Mouse (Mus musculus) spleen, postnatal 4 days (tissue): ENCODE results near the gene Hs3st5.
"Not testable (repeated sequence)": the region's sequence is repeated elsewhere in the genome, so short reads cannot be mapped to it uniquely, and the experiment has no call there.

Source experiments
- DNase-seq, 2 experiments: peaks; one replicate each; pipeline ENCODE4 v3.0.0; 2022; ENCODE audit warnings: low spot score in 2 of 2

Gene Hs3st5

DNA sequence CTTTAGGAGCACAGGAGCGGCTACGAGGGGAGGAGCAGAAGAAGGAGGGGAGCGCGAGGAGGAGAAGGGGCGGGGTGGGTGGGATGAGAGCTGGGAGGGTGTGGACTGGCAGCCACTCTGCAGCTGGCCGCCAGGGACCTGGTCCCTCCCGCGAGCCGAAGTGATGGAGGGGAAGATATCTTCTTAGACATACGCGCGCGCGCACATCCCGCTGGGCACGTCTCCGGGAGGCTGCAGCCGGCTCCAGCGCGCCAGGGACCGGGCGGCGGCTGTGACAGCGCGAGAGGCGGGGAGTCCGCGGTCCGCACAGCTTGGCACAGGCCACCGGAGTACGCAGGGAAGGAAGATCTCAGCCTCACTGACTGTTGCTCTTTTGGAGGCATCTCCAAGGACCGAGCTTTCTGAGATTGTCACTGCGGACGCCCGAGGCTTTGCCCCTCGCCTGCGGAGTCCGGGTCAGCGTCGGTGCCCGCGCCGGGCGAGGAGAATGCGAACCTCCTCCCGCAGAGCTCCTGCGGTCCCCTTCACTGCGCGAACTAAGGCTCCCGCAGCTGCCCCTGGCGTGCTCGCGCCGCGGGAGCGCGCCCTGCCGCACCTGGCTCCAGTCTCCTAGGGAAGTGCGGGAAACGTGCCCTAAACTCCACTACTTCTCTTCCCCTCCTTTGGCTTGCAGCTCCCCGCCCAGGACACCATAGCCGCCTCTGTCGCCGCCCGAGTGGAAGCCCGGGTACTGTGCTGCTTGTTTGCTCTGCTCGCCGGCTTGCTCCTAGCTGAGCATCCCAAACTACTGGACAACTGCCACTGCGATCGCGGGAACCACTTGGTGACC, at the start of gene Hs3st5:
Hs3st5 (plus strand) TSS at position 88 of the 829 bp plus-strand sequence.
- DNase-seq: peak in 1 of 2 experiments; percentile 61

- no peak for DNase-seq
These were observed 38.0 kb upstream of the Hs3st5 start for GRCm38 (mm10) chr10:36468664-36469063.

- no peak for DNase-seq
These were observed 35.5 kb upstream of the Hs3st5 start for GRCm38 (mm10) chr10:36471135-36471534.

DNA sequence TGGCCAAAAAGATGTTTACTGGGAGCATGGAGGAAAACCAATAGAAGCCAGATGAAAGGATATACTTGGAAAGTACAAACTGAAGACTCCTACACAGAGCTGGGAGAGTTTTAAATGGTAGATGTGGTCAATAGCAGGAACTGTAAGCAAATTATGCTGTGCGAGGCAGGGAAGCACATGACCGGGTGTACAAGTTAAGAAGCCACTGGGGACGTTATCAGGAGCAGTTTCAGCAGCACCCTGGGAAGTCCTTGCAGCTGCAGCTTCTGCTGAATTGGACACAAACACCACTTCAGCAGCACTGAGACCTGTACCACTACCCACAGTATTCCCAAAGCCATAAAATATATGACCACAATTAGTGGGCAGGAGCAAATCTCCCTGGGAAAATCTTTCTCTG, 31.8 kb upstream of the Hs3st5 start:
- DNase-seq: no peak

DNA sequence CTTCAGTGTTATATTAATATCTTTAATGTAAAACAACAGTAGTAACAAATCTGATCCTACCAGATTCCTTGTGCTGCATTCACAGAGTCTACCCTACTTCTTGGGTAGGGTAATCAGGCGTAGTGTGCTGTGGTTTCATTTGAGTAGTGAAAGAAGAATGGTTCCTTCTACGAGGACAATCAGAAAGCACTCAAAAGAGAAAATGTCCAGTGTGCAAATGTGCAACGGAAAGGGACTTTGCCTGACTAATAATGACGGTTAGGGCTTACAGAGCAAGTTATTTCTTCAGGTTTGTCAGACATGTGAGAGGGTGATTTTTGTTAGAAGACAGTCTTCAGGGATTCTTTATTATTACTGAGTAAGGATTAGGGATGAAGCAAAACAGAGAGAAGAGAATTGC, 29.1 kb upstream of the Hs3st5 start:
- no peak for DNase-seq

DNA sequence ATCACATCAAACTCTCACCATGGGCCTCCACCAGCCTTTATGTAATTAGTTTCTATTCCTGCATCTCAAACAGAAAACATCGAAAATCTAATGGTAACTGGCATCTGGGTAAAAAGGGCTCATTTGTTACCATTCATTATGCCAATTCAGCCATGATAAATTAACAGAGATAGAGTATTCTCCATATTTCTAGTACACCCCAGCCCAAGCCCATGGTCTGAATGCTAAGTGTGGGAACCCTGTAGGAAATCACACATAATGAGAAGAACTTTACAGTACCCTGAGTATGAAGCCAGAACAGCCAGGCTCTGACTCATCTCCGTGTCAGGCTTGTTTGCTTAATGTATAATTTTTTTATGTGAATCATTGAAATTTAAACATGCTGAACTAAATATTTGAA, 23.3 kb upstream of the Hs3st5 start:
- no peak for DNase-seq

GRCm38 (mm10) chr10:36484011-36484410, 22.6 kb upstream of the Hs3st5 start:
- no peak for DNase-seq

- DNase-seq: no peak
These were observed 21.8 kb upstream of the Hs3st5 start for GRCm38 (mm10) chr10:36484728-36485300.

- no peak for DNase-seq
These were observed 13.0 kb upstream of the Hs3st5 start for GRCm38 (mm10) chr10:36493566-36493965.

GRCm38 (mm10) chr10:36499713-36500112, 6.9 kb upstream of the Hs3st5 start:
- no peak for DNase-seq

DNA sequence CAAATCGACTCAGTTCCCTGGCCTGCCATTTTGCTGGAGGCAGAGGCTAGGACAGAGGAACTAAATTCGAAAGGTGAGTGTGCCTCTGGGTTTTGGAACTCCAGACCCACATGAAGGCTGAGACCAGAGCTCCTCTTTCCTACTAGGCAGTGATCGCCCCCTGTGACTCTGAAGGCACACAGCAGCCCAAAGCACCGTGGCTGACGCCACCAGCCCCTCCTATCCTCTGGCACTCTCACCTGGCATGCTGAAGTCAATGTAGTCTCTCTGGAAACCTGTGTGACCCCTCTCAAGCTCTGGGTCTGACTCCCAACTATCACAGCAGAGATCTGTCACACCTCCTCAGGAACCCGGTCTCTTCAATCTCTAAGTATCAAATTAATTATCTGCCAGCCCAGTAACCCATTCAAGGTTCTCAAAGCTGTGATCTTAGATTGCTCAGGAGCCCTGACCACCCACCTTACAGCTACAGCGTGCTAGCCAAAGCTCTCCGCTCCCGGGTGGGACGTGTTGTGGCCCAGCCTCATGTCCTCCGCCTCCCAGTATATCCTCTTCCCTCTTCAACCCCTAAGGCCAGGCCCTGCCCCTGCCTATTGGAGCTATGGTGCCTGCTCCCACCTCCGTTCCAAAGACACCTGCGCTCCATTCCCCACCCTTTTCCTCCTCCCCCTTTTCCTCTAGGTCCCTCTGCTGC, 434 bp upstream of the Hs3st5 start:
- no peak for DNase-seq

DNA sequence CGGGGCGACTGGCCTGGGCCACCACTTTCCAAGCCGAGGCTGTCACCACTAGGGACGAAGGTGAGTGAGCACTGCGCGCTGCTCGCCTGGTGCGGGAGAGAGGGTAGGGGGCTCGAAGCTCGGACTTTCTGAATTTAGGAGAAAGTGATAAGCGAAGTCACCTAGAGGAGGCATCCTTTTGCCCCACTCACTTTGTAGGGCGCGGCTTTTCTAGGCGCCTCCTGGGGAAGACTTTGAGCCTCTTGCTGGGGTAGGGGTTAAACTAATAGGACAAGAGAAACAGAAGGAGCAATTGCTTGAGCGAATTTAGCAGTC, 899 bp downstream of the Hs3st5 start:
- DNase-seq: no peak

GRCm38 (mm10) chr10:36507991-36508546, 1.5 kb downstream of the Hs3st5 start:
- DNase-seq: no peak

DNA sequence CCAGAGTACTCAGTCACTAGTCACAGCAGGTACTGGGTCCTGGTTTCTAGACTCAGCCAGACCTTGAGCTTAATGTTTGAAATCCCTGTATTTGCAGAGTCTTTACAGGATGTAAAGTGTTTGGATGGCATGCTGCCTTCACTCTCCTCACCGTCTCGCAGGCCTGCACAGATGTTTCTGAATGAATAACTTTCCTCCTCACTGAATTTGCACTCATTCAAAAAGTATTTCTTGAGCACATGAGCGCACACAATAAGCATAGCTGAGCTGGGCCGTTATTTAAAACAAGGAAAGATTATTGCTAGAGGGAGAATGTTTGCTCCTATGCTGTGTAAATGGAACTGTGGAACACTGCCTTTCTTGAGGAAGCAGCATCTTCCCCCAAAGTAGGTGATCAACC, 2.9 kb downstream of the Hs3st5 start:
- DNase-seq: no peak

DNA sequence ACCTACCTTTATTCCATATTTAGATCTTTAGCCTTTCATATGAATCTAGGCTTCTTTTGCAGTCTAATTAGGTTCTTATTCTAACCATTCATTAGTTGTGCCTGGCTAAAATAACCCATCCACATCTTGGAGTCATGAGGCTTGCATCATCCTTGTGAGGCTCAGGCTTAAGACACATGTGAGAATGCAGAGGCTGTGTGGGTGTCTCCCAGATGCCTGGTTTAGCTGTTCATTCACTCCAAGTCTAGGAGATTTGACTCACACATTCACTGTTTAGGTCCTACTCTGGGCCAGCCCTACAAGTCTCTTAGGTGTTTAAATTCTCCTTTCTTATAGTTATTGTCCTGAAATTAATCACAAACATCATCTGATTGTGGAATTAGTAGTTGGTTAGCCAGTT, 17.3 kb downstream of the Hs3st5 start:
- no peak for DNase-seq

- no peak for DNase-seq
These were observed 27.2 kb downstream of the Hs3st5 start for GRCm38 (mm10) chr10:36533633-36534335.

DNA sequence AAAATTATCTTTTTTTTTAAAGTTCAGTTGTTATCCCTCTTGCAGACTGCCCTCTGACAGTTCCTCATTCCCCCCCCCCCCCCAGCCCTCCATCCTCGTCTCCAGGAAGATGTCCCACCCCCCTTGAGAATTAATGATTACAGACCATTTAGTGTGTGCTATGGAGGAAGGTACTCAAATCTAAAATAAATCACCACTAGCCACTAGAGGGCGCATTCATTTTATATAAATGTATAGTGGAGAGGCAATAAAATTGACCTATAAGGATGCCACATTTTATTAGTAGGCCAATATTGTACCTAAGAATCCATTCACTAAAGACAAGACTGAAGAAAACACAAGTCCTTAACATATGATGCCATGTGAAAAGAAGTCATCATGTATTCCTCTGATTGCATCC, 40.0 kb downstream of the Hs3st5 start:
- DNase-seq: no peak

DNA sequence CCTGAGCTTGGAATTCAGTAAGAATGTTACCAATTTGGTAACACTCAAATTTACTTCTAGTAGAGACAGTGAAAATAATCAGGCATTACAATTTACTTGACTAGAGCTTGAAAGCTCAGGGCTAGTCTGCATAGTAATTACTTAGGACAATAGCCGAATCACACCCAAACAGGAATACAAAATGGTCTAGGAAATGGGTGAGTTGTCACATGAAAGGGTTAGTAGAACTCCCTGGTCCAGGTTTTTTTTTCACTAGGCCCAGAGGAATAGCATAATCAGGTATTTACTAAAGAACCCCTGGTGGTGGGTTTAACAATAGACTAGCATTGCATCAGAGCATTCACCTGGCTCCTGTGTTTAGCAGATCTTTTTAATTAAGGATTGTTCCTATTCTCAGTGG, 41.1 kb downstream of the Hs3st5 start:
- DNase-seq: not testable (repeated sequence)

GRCm38 (mm10) chr10:36554057-36554456, 47.4 kb downstream of the Hs3st5 start:
- no peak for DNase-seq

GRCm38 (mm10) chr10:36554941-36555888, 48.6 kb downstream of the Hs3st5 start:
- no peak for DNase-seq

DNA sequence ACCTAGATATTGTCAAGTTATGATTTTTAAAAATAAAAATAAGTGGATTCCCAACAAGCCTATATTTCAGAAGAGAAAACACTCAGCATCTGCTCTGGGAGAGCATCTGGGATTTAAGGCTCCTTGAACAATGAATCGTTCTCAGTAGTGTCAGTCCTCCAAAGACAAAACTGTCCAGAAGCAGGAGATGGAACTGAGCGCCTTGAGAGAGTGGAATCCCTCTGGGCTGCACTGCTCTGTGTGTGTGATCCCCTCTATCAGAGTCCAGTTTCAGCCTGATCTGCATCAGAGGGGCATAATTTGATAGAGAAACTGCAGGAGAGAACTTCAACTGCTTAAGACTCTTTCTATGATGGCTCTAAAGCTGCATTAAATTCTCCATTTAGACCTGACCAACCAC, 49.5 kb downstream of the Hs3st5 start:
- DNase-seq: no peak
